Mouse (Mus musculus): ENCODE results near the gene Kars.

Gene Kars

DNA sequence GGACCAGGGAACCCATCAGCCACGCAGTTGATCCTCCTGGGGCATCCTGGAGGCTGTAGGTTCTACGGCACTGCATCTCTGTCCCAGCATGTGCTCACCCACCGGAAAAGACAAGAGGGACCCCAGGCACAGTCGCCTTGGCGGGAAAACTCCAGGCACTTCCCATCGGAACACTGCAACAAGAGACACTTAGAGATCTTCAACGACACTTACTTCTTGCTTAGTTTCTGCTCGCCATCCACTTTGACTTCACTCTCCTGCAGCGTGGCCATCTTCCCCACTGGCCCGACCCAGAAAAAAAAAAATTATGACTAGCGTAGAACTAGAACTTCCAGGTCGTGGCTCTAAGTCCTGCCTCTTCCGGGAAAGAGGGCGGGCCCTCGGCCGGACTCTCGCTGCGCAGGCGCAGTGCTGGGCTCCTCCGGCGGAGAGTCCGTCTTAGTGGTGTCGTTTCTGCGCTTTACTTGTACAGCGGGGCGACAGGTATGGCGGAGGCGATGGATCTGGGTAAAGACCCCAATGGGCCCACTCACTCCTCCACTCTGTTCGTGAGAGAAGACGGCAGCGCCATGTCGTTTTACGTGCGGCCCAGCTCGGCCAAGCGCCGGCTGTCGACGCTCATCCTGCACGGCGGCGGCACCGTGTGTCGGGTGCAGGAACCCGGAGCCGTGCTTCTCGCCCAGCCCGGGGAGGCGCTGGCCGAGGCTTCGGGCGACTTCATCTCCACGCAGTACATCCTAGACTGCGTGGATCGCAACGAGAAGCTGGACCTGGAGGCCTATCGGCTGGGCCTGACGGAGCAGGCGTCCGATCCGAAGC lies at the start of gene Kars, which contains the start of gene Terf2ip:
Kars (minus strand) TSS at position 327 of the 819 bp plus-strand sequence.
Terf2ip (plus strand) TSS at position 402 of the 819 bp plus-strand sequence.
- peak; percentile 94 for DNase-seq (ENCODE audit: low read depth, low spot score)

DNA sequence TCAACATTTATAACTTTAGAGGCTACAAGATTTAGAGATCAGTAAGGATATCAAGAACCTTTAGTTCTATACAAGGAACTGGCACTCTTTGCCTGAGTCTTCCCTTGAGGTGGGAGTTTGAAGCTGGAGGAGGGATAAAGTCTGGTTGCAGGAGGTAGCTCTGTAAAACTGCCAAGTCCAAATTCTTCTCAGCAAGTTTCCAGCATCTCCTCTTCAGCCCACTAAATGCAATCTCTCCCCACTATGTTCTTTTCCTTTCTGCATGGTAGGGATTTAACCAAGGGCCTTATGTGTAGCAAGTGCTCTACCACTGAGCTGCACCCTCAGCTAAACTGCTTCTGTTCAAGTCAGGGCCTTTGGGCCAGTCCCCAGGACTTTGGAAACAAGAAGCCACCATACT lies 43.3 kb upstream of the Kars start:
- no peak for DNase-seq (ENCODE audit: low read depth, low spot score)

DNA sequence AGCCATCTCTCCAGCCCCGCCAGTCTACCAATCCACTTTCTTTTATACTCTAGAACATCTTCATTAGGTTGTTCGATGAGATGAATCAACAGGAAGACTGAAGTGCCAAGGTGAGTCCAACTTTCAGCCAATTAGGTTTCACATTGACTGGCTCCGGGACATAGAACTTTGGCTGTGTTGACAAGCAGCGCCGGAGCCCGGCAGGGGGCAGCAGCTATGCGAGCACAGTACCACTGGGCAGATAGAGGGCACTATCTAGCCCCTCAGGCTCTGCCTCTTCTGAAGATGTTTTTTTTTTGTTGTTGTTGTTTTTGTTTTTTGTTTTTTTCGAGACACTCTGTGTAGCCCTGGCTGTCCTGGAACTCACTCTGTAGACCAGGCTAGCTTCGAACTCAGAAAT lies 40.4 kb upstream of the Kars start:
- DNase-seq (ENCODE audit: low read depth, low spot score) = no peak

DNA sequence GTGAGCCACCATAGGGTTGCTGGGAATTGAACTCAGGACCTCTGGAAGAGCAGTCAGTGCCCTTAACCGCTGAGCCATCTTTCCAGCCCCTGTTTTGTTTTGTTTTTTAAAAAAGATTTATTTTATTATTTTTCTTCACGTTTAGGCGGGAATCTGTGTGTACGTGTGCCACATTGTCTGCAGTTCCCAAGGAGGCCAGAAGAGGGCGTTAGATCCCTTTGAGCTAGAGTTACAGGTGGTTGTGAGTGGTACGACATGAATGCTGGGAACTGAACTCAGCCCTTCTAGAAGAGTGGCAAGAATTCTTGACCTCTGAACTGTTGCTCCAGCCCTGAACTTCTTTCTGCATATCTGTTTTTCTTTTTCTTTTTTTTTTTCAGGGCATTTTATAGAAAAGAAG lies 38.9 kb upstream of the Kars start:
- no peak for DNase-seq (ENCODE audit: low read depth, low spot score)

DNA sequence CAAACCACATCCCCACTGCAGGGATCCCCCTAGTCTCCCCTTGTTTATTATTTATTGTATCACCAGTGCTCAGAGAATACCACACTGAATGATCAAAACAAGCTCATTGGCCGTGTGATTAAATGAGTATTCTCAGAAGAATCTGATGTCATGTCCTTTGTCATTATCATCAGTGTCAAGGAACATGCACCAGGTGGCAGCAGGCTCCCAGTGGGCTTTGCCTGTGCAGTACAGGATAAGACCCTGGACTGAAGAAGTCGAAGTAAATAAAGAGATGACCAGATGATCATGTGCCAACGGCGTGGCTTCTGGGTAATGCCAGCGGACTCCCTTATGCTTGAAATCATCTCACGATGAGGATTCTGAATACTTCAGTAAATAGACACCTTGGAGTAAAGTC lies 37.2 kb upstream of the Kars start:
- no peak for DNase-seq (ENCODE audit: low read depth, low spot score)

DNA sequence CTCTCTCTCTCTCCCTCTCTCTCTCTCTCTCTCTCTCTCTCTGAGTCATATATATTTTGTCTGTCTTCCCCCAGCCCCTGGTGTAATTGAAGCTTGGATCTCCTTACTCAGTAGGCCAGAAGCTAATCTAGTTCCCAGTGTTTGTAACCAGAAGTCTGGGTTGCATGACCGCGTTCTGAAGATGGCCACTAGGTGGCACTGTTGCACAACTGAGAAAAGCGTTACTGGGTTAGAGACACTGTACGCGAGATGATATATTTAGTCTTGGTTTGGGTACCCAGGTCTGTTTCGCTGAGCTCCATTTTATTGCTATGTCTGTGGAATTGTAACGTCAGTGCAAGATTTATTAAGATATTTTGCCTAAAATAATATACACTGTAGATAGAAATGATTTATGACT lies 34.8 kb upstream of the Kars start:
- DNase-seq (ENCODE audit: low read depth, low spot score) = peak; percentile 90

DNA sequence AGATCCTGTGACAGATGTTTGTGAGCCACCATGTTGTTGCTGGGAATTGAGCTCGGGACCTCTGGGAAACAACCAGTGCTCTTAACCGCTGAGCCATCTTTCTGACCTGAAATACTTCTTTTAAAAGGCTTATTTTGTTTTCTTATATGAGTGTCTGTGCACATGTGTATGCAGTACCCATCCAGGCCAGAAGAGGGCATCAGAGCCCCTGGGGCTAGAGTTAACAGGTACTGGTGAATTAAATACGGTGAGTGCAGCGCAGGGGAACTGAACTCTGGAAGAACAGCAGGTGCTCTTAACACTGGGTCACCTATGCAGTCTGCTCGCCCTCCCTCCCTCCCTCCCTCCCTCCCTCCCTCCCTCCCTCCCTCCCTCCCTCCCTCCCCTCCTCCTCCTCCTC lies 34.1 kb upstream of the Kars start:
- DNase-seq (ENCODE audit: low read depth, low spot score) = no peak

DNA sequence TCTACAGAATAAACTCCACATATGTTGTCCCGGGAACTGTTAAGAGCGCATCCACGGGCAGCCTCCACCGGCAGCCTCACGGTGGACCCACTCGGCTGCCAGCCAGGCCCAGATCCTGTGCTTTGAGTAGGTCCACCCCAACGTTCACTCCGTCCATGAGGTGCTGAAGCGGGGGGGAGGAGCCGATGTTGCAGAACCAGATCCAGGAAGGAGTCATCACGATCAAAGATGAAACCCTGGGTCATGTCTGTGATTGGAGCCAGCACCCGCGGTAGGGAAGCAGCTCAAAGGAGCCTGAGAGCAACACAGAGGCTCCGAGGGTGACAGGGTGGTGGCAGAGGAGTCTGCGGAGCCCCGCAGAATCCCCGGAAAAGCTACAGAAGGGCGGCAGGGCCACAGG lies 26.4 kb upstream of the Kars start:
- DNase-seq (ENCODE audit: low read depth, low spot score) = no peak

DNA sequence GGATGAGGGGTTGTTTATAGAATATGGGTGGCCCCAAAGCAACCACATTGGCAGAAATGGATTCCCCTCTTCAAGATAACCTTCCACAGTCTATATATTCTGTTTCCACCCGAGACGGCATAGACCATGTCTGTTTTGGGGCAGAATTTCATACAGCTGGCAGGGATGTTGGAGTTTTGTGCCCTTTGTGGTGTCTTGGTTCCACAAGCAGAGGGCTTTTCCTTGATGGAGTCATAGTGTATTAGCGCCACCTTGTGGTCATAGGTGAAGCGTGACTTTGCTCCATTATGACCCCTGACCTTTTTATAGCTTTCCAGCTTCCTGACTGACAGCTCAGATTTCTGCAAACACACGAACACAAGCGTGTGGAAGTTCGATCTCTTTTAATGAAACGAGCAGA lies 23.5 kb upstream of the Kars start:
- peak; percentile 87 for DNase-seq (ENCODE audit: low read depth, low spot score)

DNA sequence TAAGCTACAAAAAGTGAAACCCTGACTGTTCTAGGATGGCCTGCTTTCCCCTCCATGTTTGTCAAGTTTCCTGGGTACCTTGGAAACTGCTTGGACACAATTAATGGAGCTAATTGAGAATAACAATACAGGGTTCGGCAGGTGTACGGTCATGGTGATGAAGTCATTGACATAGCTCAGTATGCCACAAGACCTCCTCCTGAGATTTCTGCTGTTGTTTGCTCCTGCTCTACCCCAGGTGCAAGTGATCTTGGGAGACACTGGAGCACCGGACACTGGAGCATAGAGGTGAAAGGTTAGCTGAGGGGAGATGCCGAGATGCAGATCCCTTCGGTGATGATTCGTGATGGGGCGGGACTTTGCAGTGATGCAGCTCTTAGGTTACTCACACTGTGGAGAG lies 21.9 kb upstream of the Kars start:
- DNase-seq (ENCODE audit: low read depth, low spot score) = no peak

DNA sequence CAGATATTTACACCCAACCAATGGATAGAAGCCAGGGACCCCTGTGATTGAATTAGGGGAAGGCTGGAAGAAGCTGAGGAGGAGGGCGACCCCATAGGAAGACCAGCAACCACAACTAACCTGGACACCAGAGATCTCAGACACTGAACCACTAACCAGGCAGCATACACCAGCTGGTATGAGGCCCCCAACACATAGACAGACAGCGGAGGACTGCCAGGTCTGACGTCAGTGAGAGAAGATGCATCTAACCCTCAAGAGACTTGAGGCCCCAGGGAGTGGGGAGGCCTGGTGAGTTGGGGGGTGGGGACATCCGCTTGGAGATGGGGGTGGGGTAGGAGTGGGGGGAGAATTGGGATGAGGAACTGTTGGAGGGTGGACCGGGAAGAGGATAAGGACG lies 19.5 kb upstream of the Kars start:
- DNase-seq (ENCODE audit: low read depth, low spot score) = no peak

DNA sequence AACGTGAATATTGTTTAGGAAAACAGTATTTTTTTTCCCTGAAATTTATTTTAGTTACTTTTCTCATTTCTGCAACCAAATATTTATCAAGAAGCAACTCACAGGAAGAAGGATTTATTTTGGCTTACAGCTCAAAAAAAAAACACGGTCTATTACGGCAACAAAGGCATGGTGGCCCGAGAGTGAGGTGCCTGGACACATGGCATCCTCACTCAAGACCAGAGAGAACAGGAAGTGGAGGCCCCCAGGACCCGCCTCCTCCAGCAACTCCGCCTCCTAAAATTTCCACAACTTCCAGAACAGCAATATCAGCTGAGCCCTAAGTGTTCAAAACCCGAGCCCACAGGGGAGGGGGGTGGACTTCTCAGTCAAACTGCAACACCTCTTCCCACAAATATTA lies 18.3 kb upstream of the Kars start:
- no peak for DNase-seq (ENCODE audit: low read depth, low spot score)

DNA sequence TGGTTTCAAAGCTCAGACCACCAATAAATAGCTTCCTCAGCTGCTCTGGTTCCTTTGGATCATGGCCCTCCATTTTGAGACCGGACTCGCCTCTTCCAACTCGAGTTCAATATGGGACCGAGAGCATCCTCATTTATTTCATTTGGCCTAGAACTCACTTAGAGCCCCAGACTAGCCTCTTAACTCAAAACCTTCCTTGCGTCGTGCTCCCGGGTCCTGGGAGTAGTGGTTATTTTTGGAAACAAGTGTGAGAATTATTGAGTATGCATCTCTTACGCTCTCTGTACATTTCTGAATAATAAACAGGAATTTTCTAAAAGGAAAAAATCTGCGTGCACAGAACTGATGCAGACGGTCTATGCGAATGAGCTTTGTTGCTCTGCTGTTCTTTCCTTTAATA lies 3.8 kb upstream of the Kars start, which contains the start of gene Gm6793:
Gm6793 (minus strand) TSS at position 101 of the 400 bp plus-strand sequence.
- DNase-seq (ENCODE audit: low read depth, low spot score) = no peak

DNA sequence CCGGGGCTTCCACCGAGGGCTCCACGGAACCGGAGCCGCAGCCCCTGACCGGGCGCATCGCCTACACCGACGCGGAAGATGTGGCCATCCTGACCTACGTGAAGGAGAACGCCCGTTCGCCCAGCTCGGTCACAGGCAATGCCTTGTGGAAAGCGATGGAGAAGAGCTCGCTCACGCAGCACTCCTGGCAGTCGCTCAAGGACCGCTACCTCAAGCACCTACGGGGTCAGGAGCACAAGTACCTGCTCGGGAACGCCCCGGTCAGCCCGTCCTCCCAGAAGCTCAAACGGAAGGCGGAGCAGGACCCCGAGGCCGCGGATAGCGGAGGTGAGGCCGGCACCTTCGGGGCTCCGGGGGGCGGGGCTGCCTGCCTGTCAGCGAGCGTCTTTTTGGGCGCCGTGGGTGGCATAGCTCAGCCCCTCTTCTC lies 706 bp upstream of the Kars start:
- peak; percentile 17 for DNase-seq (ENCODE audit: low read depth, low spot score)

DNA sequence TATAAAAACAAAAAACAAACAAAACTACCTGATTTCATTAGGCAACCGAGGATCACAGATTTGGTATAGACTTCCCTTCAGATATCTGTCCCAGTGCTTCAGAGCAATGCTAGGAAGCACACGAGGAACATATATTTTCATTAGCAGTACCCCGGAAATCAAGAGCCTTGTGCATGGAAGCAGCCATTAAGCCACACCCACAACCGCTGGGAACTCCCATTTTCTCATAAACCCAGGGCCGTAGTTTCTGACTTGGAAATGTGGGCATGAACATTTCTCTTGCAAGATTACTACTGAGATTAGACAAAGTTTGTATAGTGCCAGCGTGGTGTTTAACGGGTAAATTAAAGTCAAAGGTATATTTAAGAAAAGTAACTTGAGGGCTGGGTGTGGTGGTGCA lies 1.6 kb downstream of the Kars start:
- no peak for DNase-seq (ENCODE audit: low read depth, low spot score)

DNA sequence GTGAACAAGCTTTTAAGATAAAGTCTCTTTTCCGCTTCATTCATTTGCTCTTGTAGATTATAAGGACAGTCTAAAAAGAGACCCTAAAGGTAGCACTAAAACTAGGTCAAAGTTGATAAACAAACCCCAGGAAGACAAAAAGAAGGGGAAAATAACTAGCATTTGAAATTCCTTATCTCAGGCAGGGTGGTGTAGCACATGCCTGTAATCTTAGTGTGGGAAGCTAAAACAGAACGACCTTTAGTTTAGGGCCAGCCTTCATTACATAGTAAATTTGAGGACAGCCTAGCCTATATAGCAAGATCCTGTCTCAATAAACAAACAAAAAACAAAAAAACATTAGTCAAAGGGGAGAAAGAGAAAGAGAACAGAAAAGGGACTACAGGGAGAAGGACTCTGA lies 3.5 kb downstream of the Kars start:
- DNase-seq (ENCODE audit: low read depth, low spot score) = no peak

DNA sequence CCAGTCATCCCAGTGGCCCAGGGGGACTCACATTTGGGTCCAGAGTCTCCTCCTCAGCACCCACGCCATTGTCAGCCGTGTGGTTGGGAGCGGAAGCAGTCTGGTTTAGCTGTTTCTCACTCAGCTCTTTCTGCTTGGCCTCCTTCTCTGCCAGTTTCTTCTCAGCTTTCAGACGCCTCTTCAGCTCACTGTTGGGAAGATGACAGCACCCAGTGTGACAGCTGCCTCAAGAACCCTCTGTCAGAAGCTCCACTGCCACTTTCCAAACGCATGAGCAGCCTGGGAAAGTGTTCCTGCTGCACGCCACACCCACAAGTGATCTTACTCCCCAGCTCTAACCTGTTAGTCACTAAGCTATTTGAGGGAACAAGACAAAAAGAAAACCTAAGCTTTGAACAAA lies 5.5 kb downstream of the Kars start:
- DNase-seq (ENCODE audit: low read depth, low spot score) = no peak

DNA sequence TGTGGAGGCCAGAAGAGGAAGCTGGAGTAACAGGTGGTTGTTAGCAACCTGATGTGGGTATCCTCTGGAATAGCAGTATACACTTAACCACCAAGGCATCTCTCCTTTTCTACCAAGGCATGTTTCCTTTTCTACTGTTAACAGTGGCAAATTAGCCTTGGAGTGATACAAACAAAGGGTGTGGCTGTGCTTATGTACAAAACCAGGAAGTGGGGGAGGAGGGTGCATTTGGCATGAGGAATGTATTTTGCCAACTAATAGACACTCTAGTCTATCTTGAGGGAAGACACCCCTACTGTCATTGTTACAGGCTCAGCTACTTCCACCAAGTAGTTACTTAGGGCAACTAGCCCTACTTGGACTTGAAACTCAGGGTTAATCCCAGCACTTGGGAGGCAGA lies 6.4 kb downstream of the Kars start:
- no peak for DNase-seq (ENCODE audit: low read depth, low spot score)

DNA sequence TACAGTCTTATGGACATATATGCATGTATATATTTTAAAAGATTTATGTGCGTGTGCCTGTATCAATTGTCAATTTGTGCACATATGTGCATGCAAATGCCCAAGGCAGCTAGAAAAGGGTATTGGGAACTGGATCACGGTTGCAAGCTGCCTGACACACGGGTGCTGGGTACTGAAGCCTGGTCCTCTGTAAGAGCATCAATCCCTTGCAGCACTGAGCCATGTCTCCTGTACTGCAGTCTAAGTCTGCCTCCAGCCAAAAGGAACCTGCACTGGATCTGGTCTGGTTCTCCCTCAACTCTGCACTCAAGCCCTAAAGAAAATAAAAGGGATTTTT lies 18.5 kb downstream of the Kars start:
- no peak for DNase-seq (ENCODE audit: low read depth, low spot score)

DNA sequence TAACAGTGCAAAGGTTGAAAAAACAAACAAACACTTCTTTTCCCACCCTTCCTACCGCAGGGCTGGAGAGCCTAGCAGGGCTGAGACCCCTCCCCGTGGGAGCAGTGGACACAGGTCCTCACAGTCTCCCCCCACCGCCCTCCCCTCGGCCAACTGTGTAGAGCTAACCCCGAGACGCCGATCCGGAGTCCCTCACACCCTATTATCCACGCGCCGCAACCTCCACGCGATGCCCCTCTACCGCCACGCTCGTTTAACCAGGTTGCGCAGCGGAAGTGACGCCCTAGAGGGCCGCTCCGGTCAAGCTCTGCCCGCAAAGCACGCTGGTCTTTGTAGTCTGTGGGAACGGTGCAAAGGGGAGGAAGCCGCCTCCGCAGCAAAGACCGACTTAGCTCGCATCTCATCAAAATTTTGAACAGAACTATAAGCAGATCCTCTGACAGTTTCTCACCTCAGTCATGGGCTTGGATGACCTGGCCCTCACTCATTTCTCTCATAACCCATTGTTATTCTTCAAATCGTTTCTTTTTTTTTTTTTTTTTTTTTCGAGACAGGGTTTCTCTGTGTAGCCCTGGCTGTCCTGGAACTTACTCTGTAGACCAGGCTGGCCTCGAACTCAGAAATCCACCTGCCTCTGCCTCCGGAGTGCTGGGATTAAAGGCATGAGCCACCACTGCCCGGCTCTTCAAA lies 19.0 kb downstream of the Kars start, which contains the start of gene Adat1:
Adat1 (minus strand) TSS at position 290 of the 690 bp plus-strand sequence.
- DNase-seq (ENCODE audit: low read depth, low spot score) = peak; percentile 83

DNA sequence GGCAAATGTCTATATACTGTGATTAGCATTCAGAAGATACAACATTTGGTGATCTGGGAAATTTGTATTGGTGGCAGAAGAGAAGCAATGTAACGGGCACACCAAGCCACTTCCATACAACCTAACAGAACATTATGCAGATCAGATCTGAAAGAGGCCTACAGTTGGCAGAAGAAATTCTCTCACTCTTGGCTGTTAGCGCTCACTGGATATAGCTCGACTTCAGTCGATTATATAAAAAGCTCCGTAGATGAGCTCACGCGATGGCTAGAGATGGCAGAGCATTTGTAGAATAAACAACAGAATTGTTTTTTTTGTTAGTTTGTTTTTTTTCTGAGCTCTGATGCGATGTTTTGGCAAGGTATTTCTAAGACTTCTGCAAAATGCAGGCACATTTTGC lies 19.8 kb downstream of the Kars start:
- no peak for DNase-seq (ENCODE audit: low read depth, low spot score)

DNA sequence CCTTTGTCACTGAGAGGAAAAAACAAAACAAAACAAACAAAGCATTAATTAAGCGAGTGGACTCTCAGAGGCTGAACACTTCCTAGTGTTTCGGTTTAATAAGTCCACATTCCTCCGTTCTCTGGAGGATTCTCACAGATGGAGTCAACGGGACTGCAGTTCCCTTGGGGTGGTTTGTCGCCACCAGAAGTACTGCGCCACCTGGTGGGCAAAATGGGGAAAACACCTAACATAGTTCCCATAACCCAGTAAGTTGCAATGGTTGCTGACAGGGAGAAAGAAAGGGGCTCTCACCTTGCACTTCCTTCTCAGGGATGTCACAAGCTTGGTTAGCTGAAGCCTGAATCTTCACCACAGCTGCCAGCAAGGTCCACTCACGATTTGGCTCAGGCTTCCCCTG lies 21.2 kb downstream of the Kars start:
- DNase-seq (ENCODE audit: low read depth, low spot score) = peak; percentile 89

DNA sequence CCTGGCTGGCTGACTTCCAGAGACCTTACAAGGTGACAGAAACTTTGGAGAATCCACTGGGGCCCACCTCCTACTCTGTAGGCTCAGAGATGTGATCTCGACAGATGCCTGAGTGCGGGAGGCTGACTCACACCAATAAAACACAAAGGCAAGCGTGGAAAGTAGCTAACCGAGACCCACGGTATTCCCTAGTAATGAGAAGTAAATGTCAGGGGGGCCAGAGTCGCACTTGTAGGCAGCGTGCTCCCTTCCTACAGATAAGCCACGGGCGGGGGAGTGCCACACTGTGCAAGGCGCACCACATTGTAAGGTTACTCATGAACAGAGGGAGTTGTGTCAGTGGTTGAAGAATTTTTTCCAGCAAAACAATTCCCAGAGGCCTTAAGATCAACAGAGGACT lies 26.6 kb downstream of the Kars start:
- DNase-seq (ENCODE audit: low read depth, low spot score) = no peak
